Mouse (Mus musculus): ENCODE results near the gene Hpn. TPM values are rescaled to one million over a fixed set of nuclear protein-coding genes. Genes with fewer than 3 reads are reported as not detected.

The Hpn gene
- polyA plus RNA-seq, 1 experiment from 2014 or later, result 3.1 TPM

- Histone ChIP-seq H3K9me3 (replicated peaks) (no peaks in the 10 kb centered on the region), H3K27ac (no peak overlapping the region), H3K36me3 (no peaks in the 10 kb centered on the region), H3K4me3 (peak overlapping the region; percentile 37), H3K27me3 (ENCODE audit: low read depth, poor library complexity, severe bottlenecking) (peaks cover 74% of the 10 kb centered on the region), H3K4me1 (peaks cover 61% of the 10 kb centered on the region)
- DNase-seq (ENCODE audit: low spot score), result peak; percentile 69
- WGBS, result under 1% methylated on average over 34 of the region's 34 CpGs
These were observed 62.3 kb downstream of the Hpn start for GRCm38 (mm10) chr7:31052636-31053434.

- Histone ChIP-seq H3K4me3 (peak overlapping the region; percentile 37), H3K36me3 (no peaks in the 10 kb centered on the region), H3K9me3 (replicated peaks) (no peaks in the 10 kb centered on the region), H3K4me1 (peaks cover 61% of the 10 kb centered on the region), H3K27ac (no peak overlapping the region), H3K27me3 (ENCODE audit: low read depth, poor library complexity, severe bottlenecking) (peaks cover 80% of the 10 kb centered on the region)
- 3% methylated on average over 22 of the region's 22 CpGs for WGBS
- DNase-seq (ENCODE audit: low spot score), result no peak
These were observed 62.8 kb downstream of the Hpn start for GRCm38 (mm10) chr7:31052251-31052635.

- WGBS, result 2% methylated on average over 28 of the region's 28 CpGs
- Histone ChIP-seq H3K36me3 (no peaks in the 10 kb centered on the region), H3K27me3 (ENCODE audit: low read depth, poor library complexity, severe bottlenecking) (peaks cover 81% of the 10 kb centered on the region), H3K9me3 (replicated peaks) (no peaks in the 10 kb centered on the region), H3K4me3 (peak within 1 kb of the TSS; percentile 37), H3K4me1 (peaks cover 61% of the 10 kb centered on the region), H3K27ac (no peak within 1 kb of the TSS)
- no peak for DNase-seq (ENCODE audit: low spot score)
These were observed 63.6 kb downstream of the Hpn start, which contains the start of gene Fxyd7 for GRCm38 (mm10) chr7:31051321-31052021. Fxyd7 (minus strand) TSS chr7:31051467.

- Histone ChIP-seq H3K4me1 (peaks cover 58% of the 10 kb centered on the region), H3K4me3 (peak overlapping the region; percentile 37), H3K27me3 (ENCODE audit: low read depth, poor library complexity, severe bottlenecking) (peaks cover 86% of the 10 kb centered on the region), H3K27ac (no peak overlapping the region), H3K36me3 (no peaks in the 10 kb centered on the region), H3K9me3 (replicated peaks) (no peaks in the 10 kb centered on the region)
- no peak for DNase-seq (ENCODE audit: low spot score)
- 3% methylated on average over 9 of the region's 9 CpGs for WGBS
These were observed 64.2 kb downstream of the Hpn start for GRCm38 (mm10) chr7:31050921-31051320.

- Histone ChIP-seq H3K36me3 (no peaks in the 10 kb centered on the region), H3K27ac (no peak overlapping the region), H3K9me3 (replicated peaks) (no peaks in the 10 kb centered on the region), H3K27me3 (ENCODE audit: low read depth, poor library complexity, severe bottlenecking) (peaks cover 89% of the 10 kb centered on the region), H3K4me1 (peaks cover 54% of the 10 kb centered on the region), H3K4me3 (peak overlapping the region; percentile 37)
- WGBS, result 8% methylated on average over 6 of the region's 6 CpGs
- DNase-seq (ENCODE audit: low spot score), result no peak
These were observed 64.6 kb downstream of the Hpn start for GRCm38 (mm10) chr7:31050487-31050886.

GRCm38 (mm10) chr7:31049846-31050281 is 65.2 kb downstream of the Hpn start:
- H3K27ac ChIP-seq, result no peak overlapping the region
- no peaks in the 10 kb centered on the region for H3K36me3 ChIP-seq
- peak overlapping the region; percentile 37 for H3K4me3 ChIP-seq
- H3K4me1 ChIP-seq, result peaks cover 47% of the 10 kb centered on the region
- 2% methylated on average over 12 of the region's 15 CpGs for WGBS
- no peaks in the 10 kb centered on the region for H3K9me3 ChIP-seq (replicated peaks)
- no peak for DNase-seq (ENCODE audit: low spot score)
- H3K27me3 ChIP-seq (ENCODE audit: low read depth, poor library complexity, severe bottlenecking), result peaks cover 92% of the 10 kb centered on the region

- peaks cover 42% of the 10 kb centered on the region for H3K4me1 ChIP-seq
- no peaks in the 10 kb centered on the region for H3K36me3 ChIP-seq
- 20% methylated on average over 5 of the region's 5 CpGs for WGBS
- H3K27me3 ChIP-seq (ENCODE audit: low read depth, poor library complexity, severe bottlenecking), result peaks cover 92% of the 10 kb centered on the region
- DNase-seq (ENCODE audit: low spot score), result no peak
- no peak overlapping the region for H3K27ac ChIP-seq
- peak overlapping the region; percentile 37 for H3K4me3 ChIP-seq
- H3K9me3 ChIP-seq (replicated peaks), result no peaks in the 10 kb centered on the region
These were observed 65.8 kb downstream of the Hpn start for GRCm38 (mm10) chr7:31049135-31049845.

Other genes starting within 250 kb of the Hpn start
- 0.59 TPM in 1 of 2 replicates, not detected in the other for gene Cd22, start 234.9 kb downstream of the Hpn start, polyA plus RNA-seq (2016; fragmentation: Nextera tagmentation; extraction: Ambion mirVana)
- 0.21 TPM in 1 of 2 replicates, not detected in the other for gene Mag, start 200.4 kb downstream of the Hpn start, polyA plus RNA-seq (2016; fragmentation: Nextera tagmentation; extraction: Ambion mirVana)
- gene Hamp2, start 190.6 kb downstream of the Hpn start, polyA plus RNA-seq (2016; fragmentation: Nextera tagmentation; extraction: Ambion mirVana), result not detected in 2 replicates
- gene Hamp, start 171.3 kb downstream of the Hpn start, polyA plus RNA-seq (2016; fragmentation: Nextera tagmentation; extraction: Ambion mirVana), result not detected in 2 replicates
- gene Usf2, start 158.5 kb downstream of the Hpn start, polyA plus RNA-seq (2016; fragmentation: Nextera tagmentation; extraction: Ambion mirVana), result 28.7 and 33.5 TPM in 2 replicates
- 28.9 and 31.3 TPM in 2 replicates for gene Lsr, start 141.8 kb downstream of the Hpn start, polyA plus RNA-seq (2016; fragmentation: Nextera tagmentation; extraction: Ambion mirVana)
- gene Fam187b, start 141.5 kb downstream of the Hpn start, polyA plus RNA-seq (2016; fragmentation: Nextera tagmentation; extraction: Ambion mirVana), result 1.0 and 1.3 TPM in 2 replicates
- 8.0 and 8.1 TPM in 2 replicates for gene Fxyd5, start 72.8 kb downstream of the Hpn start, polyA plus RNA-seq (2016; fragmentation: Nextera tagmentation; extraction: Ambion mirVana)
- 0.30 and 1.3 TPM in 2 replicates for gene Fxyd7, start 63.8 kb downstream of the Hpn start, polyA plus RNA-seq (2016; fragmentation: Nextera tagmentation; extraction: Ambion mirVana)
- 6.2 and 7.7 TPM in 2 replicates for gene Fxyd1, start 58.1 kb downstream of the Hpn start, polyA plus RNA-seq (2016; fragmentation: Nextera tagmentation; extraction: Ambion mirVana)
- 0.13 and 0.16 TPM in 2 replicates for gene Lgi4, start 55.9 kb downstream of the Hpn start, polyA plus RNA-seq (2016; fragmentation: Nextera tagmentation; extraction: Ambion mirVana)
- 7.6 and 10.0 TPM in 2 replicates for gene Fxyd3, start 38.6 kb downstream of the Hpn start, polyA plus RNA-seq (2016; fragmentation: Nextera tagmentation; extraction: Ambion mirVana)
- 0.38 and 0.81 TPM in 2 replicates for gene Scn1b, start 11.7 kb upstream of the Hpn start, polyA plus RNA-seq (2016; fragmentation: Nextera tagmentation; extraction: Ambion mirVana)
- gene Gramd1a, start 40.6 kb upstream of the Hpn start, polyA plus RNA-seq (2016; fragmentation: Nextera tagmentation; extraction: Ambion mirVana), result 87.3 and 106 TPM in 2 replicates
- gene Scgb2b2, start 175.2 kb upstream of the Hpn start, polyA plus RNA-seq (2016; fragmentation: Nextera tagmentation; extraction: Ambion mirVana), result not detected in 2 replicates
- not detected in 2 replicates for gene Scgb1b2, start 176.5 kb upstream of the Hpn start, polyA plus RNA-seq (2016; fragmentation: Nextera tagmentation; extraction: Ambion mirVana)
- gene Scgb2b3, start 246.8 kb upstream of the Hpn start, polyA plus RNA-seq (2016; fragmentation: Nextera tagmentation; extraction: Ambion mirVana), result not detected in 2 replicates

All from limb, embryonic 10.5 days (tissue).